Mouse (Mus musculus): ENCODE measurements around the gene Slc6a8. TPM values are rescaled to one million over a fixed set of nuclear protein-coding genes. Genes with fewer than 3 reads are reported as not detected.

Gene Slc6a8
- polyA plus RNA-seq, 1 experiment: 930 TPM

DNA sequence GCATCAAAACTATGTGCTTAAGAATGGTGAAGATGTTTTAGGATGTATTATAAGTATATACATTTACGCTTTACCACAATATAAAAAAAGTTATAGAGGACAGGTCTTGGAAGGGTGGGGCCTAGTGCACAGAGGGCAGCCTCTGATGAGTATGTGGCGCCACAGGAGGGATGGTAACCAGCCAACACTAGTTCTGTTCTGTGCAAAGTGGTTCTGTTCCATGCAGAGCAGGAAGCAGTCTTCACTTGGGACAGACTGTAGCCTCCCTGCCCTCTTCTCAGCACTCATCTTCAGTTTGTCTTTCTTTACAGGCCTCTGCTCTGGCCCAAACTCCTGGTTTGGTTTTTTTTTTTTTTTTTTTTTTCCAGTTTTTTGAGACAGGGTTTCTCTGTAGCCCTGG lies 11.2 kb downstream of the Slc6a8 start:
- H3K4me1 ChIP-seq (ENCODE audit: control insufficient read depth, insufficient read depth, insufficient read length, low read length): peaks cover 9% of the 10 kb centered on the region; the same call in 1 of the 2 replicates
- H3K4me3 ChIP-seq (ENCODE audit: low read depth, low read length): no peak overlapping the region
- TF ChIP-seq CTCF (IDR thresholded peaks at IDR 0.05; ENCODE audit: extremely low read depth, insufficient read length, insufficient replicate concordance, low read depth, low read length): no peak
- no peak for TF ChIP-seq POLR2A (IDR thresholded peaks at IDR 0.05; ENCODE audit: low read depth, low read length)
- peak overlapping the region; percentile 99; the same call in 1 of the 2 replicates for H3K27ac ChIP-seq (ENCODE audit: insufficient read depth, low read depth, low read length)
- 85% methylated on average over 2 of the region's 2 CpGs for WGBS
- peaks cover 55% of the 10 kb centered on the region for H3K36me3 ChIP-seq (ENCODE audit: control insufficient read depth, insufficient read depth, low read length)
- H3K27me3 ChIP-seq (ENCODE audit: control insufficient read depth, insufficient read depth, low read length): no peaks in the 10 kb centered on the region

DNA sequence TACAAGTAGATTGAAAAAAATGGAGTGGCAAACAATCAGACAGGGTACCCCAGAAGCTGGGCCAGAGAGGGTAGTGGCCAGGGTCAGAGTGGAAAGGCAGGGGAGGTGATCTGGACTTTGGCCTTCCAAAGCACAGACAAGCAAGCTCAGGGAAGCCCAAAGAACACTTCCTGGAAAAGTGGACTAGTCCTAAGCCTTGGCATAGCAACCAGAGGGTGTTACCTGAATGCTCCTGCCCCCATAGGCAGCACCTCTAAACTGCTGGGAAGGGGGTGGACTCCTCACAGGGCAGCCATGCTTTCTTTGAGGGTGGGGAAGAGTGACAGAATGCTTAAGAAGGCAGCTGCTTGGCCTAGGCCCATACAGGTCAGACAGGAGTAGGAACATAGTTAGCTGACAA lies 12.0 kb downstream of the Slc6a8 start:
- Histone ChIP-seq H3K27me3 (ENCODE audit: control insufficient read depth, insufficient read depth, low read length) (no peaks in the 10 kb centered on the region), H3K4me3 (ENCODE audit: low read depth, low read length) (no peak overlapping the region), H3K27ac (ENCODE audit: insufficient read depth, low read depth, low read length) (peak overlapping the region; percentile 99), H3K36me3 (ENCODE audit: control insufficient read depth, insufficient read depth, low read length) (peaks cover 50% of the 10 kb centered on the region), H3K4me1 (ENCODE audit: control insufficient read depth, insufficient read depth, insufficient read length, low read length) (peaks cover 9% of the 10 kb centered on the region; the same call in 1 of the 2 replicates)
- no peak for TF ChIP-seq POLR2A (IDR thresholded peaks at IDR 0.05; ENCODE audit: low read depth, low read length)
- TF ChIP-seq CTCF (IDR thresholded peaks at IDR 0.05; ENCODE audit: extremely low read depth, insufficient read length, insufficient replicate concordance, low read depth, low read length): no peak

DNA sequence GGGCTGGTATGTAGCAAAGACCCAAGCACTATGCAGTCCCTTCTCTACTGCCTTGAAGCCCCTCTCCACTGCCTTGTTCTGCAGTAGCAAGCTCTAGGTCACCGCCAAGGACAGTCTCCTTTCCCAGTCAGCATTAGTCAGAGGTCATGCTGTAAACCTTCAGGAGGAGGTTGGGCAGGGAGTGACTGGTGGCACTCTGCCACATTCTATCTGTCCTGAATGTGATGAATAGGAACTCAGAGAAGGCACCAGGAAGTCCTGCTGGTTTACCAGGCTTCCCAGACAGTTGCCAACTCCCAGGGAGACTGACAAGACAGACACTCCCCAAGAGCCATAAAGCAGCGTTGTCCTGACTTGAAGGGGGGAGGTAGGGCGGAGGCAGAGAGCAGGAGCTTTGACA lies 12.7 kb downstream of the Slc6a8 start:
- H3K27ac ChIP-seq (ENCODE audit: insufficient read depth, low read depth, low read length): peak overlapping the region; percentile 99
- peaks cover 10% of the 10 kb centered on the region; the same call in 1 of the 2 replicates for H3K4me1 ChIP-seq (ENCODE audit: control insufficient read depth, insufficient read depth, insufficient read length, low read length)
- H3K27me3 ChIP-seq (ENCODE audit: control insufficient read depth, insufficient read depth, low read length): no peaks in the 10 kb centered on the region
- 22% methylated on average over 3 of the region's 3 CpGs for WGBS
- H3K4me3 ChIP-seq (ENCODE audit: low read depth, low read length): no peak overlapping the region
- TF ChIP-seq CTCF (IDR thresholded peaks at IDR 0.05; ENCODE audit: extremely low read depth, insufficient read length, insufficient replicate concordance, low read depth, low read length) (no peak), POLR2A (IDR thresholded peaks at IDR 0.05; ENCODE audit: low read depth, low read length) (no peak)
- H3K36me3 ChIP-seq (ENCODE audit: control insufficient read depth, insufficient read depth, low read length): peaks cover 44% of the 10 kb centered on the region

DNA sequence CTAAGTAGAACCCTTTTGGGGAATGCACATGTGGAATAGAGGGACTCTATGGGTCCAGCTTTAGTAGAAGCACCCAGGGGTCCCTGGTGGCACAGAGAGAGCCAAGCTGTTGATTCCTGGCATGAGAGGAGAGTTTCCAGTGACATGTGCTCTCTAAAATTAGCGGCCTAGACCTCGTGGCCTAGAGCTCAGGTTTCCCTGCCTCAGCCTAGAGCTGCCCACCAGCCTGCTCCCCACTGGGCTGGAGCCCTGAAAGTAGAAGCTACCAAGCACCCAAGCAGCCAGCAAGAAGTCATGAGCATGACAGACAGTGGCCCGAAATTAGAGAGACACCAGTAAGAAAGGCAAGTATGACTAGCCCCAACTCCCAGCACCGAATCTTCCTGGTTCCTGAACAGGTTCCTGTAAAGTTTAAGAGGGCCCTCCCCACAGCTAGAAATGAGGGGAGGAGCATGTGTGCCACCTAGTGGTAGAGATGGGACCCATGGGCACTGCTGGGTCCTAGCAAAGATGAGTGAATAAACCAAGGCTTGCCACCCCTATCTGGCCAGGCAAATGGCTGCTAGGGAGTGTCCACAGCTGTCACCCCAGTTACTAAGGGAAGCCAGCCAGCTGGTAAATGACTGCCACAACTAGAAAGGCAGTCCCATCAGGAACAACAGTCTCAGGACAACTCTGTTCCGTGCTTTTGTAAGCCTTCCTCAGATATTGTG lies 18.1 kb downstream of the Slc6a8 start:
- WGBS: 40% methylated on average over 5 of the region's 5 CpGs
- no peak overlapping the region for H3K4me3 ChIP-seq (ENCODE audit: low read depth, low read length)
- TF ChIP-seq POLR2A (IDR thresholded peaks at IDR 0.05; ENCODE audit: low read depth, low read length) (no peak), CTCF (IDR thresholded peaks at IDR 0.05; ENCODE audit: extremely low read depth, insufficient read length, insufficient replicate concordance, low read depth, low read length) (peak; percentile 73; the same call in 1 of the 2 replicates)

DNA sequence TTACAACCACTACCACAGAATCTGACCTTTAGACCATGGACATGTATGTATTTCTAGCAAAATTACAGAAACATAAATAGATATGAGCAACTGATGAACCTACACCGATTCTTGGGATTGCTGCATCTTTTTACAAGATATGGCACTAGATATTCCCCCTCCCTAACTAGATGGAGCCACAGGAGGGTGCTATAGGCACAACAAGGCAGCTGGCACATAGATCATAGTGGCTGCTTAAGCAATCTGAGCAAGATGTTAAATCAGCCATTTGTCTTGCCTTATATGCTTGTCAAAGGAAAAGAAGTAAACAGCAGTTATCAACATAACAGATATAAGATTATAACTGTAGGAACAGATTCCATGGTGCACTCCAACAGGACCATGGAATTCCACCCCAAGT lies 27.5 kb downstream of the Slc6a8 start:
- TF ChIP-seq POLR2A (IDR thresholded peaks at IDR 0.05; ENCODE audit: low read depth, low read length): no peak
- TF ChIP-seq CTCF (IDR thresholded peaks at IDR 0.05; ENCODE audit: extremely low read depth, insufficient read length, insufficient replicate concordance, low read depth, low read length): no peak
- 47% methylated on average over 1 of the region's 1 CpGs for WGBS
- H3K27me3 ChIP-seq (ENCODE audit: control insufficient read depth, insufficient read depth, low read length): no peaks in the 10 kb centered on the region

More for the DNA sequence above, 18.1 kb downstream of the Slc6a8 start:
- Histone ChIP-seq H3K27me3 (ENCODE audit: control insufficient read depth, insufficient read depth, low read length) (no peaks in the 10 kb centered on the region), H3K4me1 (ENCODE audit: control insufficient read depth, insufficient read depth, insufficient read length, low read length) (peaks cover 12% of the 10 kb centered on the region; the same call in 1 of the 2 replicates), H3K27ac (ENCODE audit: insufficient read depth, low read depth, low read length) (peak overlapping the region; percentile 39; the same call in 1 of the 2 replicates), H3K36me3 (ENCODE audit: control insufficient read depth, insufficient read depth, low read length) (peaks cover 32% of the 10 kb centered on the region)

DNA sequence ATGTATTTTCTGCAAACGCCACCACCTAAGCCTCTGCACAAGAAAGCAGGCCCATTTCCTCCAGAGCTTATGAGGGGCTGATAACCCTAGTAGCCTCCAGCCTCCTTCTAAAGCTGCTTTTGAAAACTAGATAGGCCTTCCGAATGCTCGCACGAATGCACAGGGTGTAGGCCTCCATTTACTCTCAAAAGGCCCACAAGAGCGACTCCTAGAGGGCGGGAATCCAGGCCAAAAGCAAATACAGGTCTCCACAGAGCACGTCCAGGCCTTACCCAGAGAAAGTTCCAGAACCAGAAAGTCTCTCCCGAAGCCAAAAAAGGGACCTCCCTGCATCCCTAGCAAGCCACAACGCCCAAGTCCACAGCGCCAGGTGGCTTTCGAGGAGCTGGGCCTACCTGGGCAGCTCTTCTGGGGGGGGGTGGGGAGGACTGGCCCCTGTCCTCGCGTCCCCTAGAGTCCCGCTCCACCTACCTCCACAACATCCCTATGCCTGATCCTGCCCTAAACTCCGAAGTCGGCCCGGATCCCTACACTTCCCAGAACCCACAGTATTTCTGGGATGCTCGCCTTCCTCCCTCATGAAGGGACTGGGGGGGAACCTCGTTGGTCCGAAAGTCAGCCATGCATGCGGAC lies 42.6 kb downstream of the Slc6a8 start:
- Histone ChIP-seq H3K27ac (ENCODE audit: insufficient read depth, low read depth, low read length) (peak overlapping the region; percentile 77), H3K27me3 (ENCODE audit: control insufficient read depth, insufficient read depth, low read length) (no peaks in the 10 kb centered on the region), H3K4me1 (ENCODE audit: control insufficient read depth, insufficient read depth, insufficient read length, low read length) (peaks cover 11% of the 10 kb centered on the region), H3K36me3 (ENCODE audit: control insufficient read depth, insufficient read depth, low read length) (peaks cover 13% of the 10 kb centered on the region), H3K4me3 (ENCODE audit: low read depth, low read length) (peak overlapping the region; percentile 81)
- WGBS: 17% methylated on average over 21 of the region's 21 CpGs
- peak; percentile 30; the same call in 1 of the 2 replicates for TF ChIP-seq CTCF (IDR thresholded peaks at IDR 0.05; ENCODE audit: extremely low read depth, insufficient read length, insufficient replicate concordance, low read depth, low read length)
- TF ChIP-seq POLR2A (IDR thresholded peaks at IDR 0.05; ENCODE audit: low read depth, low read length): no peak

More for the DNA sequence above, 27.5 kb downstream of the Slc6a8 start:
- H3K4me1 ChIP-seq (ENCODE audit: control insufficient read depth, insufficient read depth, insufficient read length, low read length): no peaks in the 10 kb centered on the region
- H3K27ac ChIP-seq (ENCODE audit: insufficient read depth, low read depth, low read length): no peak overlapping the region
- peaks cover 6% of the 10 kb centered on the region; the same call in 1 of the 2 replicates for H3K36me3 ChIP-seq (ENCODE audit: control insufficient read depth, insufficient read depth, low read length)
- H3K4me3 ChIP-seq (ENCODE audit: low read depth, low read length): no peak overlapping the region

DNA sequence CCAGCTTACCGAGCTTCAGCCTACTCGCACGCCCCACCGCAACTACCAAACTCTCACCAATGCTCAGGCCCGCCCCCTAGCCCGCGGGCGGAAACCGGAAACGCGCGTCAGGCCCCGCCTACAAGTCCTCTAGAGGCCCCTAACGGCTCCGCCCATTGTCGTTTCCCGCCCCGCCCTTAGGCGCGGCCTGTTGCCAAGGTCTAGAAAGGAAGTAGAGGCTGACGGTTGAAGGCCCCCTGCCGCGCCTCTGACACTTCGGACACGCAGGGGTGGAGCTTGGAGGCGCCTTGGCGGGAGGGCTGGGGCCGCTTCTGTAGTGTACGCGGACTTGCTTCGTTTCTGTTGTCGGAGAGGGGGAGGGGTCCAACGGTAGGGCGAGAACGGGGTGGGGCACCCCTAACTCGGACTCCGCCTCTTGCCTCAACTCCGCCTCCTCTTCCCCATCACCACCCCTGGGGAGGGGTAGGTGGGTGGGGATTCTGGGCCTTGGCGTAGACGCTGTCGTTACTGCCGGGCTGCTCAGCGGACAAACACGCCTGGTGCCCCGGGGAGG lies 43.2 kb downstream of the Slc6a8 start, which contains the start of the genes Bcap31 and Abcd1:
Bcap31 (minus strand) TSS at position 67 of the 553 bp plus-strand sequence.
Abcd1 (plus strand) TSS at position 489 of the 553 bp plus-strand sequence.
- 16% methylated on average over 39 of the region's 45 CpGs for WGBS
- TF ChIP-seq POLR2A (IDR thresholded peaks at IDR 0.05; ENCODE audit: low read depth, low read length): peak; percentile 76; the same call in 1 of the 2 replicates
- TF ChIP-seq CTCF (IDR thresholded peaks at IDR 0.05; ENCODE audit: extremely low read depth, insufficient read length, insufficient replicate concordance, low read depth, low read length): no peak
- H3K27ac ChIP-seq (ENCODE audit: insufficient read depth, low read depth, low read length): peak within 1 kb of the TSS; percentile 96
- peaks cover 9% of the 10 kb centered on the region for H3K36me3 ChIP-seq (ENCODE audit: control insufficient read depth, insufficient read depth, low read length)
- H3K27me3 ChIP-seq (ENCODE audit: control insufficient read depth, insufficient read depth, low read length): no peaks in the 10 kb centered on the region
- H3K4me1 ChIP-seq (ENCODE audit: control insufficient read depth, insufficient read depth, insufficient read length, low read length): peaks cover 11% of the 10 kb centered on the region
- peak within 1 kb of the TSS; percentile 81 for H3K4me3 ChIP-seq (ENCODE audit: low read depth, low read length)
